Mouse (Mus musculus) liver, embryonic 18 days (tissue): ENCODE data around the gene Rab7b. TPM values are rescaled to one million over a fixed set of nuclear protein-coding genes. Genes with fewer than 3 reads are reported as not detected.

Experiments used
- polyA plus RNA-seq: library from polyadenylated mRNA; depleted of rRNA; stranded (reverse); fragments of >200 nt; gene quantifications from 2 replicates; pipeline ENCODE4 v1.2.3, GENCODE M21; 2012; rRNA removed

Gene Rab7b
- polyA plus RNA-seq, result 0.81 and 1.00 TPM in 2 replicates

GRCm38 (mm10) chr1:131688475-131688874, at the start of gene Rab7b:
Gene Rab7b, plus strand, starts transcription at chr1:131688695.

DNA sequence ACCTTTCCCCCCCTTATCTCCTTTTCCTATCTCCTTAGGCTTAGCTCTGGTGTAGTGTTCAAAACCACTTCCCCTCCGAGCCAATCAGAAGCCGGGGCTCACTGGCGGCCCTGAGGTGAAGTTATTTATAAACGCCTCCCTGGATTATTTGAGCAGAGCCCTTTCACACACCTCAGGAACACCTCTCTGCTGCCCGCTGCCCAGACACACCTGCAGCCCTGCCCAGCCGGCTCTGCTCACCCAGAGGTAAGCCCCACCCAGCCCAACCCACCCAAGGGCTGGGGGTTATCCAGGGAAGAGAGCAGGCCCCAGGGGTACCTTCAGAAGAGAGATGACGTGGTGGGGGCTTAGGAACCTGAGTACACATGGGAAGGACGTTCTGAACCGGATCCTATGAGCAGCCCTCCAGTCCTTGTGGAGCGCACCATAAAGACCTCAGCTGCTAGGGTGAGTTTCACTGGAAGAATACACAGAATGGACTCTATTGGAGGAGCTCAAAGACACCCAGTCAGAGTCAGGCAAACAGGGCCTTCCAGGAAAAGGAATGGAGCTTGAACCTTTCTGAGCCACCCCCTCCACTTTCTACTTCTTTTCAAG, 55.5 kb downstream of the Rab7b start, which contains the start of gene Slc26a9:
Gene Slc26a9, plus strand, starts transcription at position 155 of the 597 bp plus-strand sequence.

Other genes starting within 250 kb of the Rab7b start
- gene Srgap2, start 161.3 kb upstream of the Rab7b start, polyA plus RNA-seq, result 5.0 and 5.4 TPM in 2 replicates
- 1.00 and 1.0 TPM in 2 replicates for gene Fam72a, start 160.8 kb upstream of the Rab7b start, polyA plus RNA-seq
- not detected in 2 replicates for gene Avpr1b, start 89.5 kb upstream of the Rab7b start, polyA plus RNA-seq
- gene Ctse, start 50.4 kb upstream of the Rab7b start, polyA plus RNA-seq, result 15.4 and 19.7 TPM in 2 replicates
- 0.01 TPM in 2 replicates for gene Slc26a9, start 55.3 kb downstream of the Rab7b start, polyA plus RNA-seq
- 5.8 and 7.2 TPM in 2 replicates for gene Pm20d1, start 108.7 kb downstream of the Rab7b start, polyA plus RNA-seq
- 1.2 and 1.3 TPM in 2 replicates for gene Slc41a1, start 138.8 kb downstream of the Rab7b start, polyA plus RNA-seq
- gene Rab29, start 178.5 kb downstream of the Rab7b start, polyA plus RNA-seq, result 9.2 and 10.6 TPM in 2 replicates
- gene Nucks1, start 221.8 kb downstream of the Rab7b start, polyA plus RNA-seq, result 14.5 and 15.7 TPM in 2 replicates